Mouse (Mus musculus) liver, embryonic 14.5 days (tissue): Measurements from ENCODE around the gene Rbp1.

Experiments used
- CTCF ChIP-seq: IDR thresholded peaks from 2 replicates; pipeline ENCODE4 v1.5.1; 2016; ENCODE audit warnings: antibody characterized with exemption, low read depth, control low read depth
- EP300 ChIP-seq: IDR thresholded peaks from 2 replicates; pipeline ENCODE4 v1.6.1; 2016; ENCODE audit warnings: antibody characterized with exemption, low read depth

GRCm38 (mm10) chr9:98442638-98443037, 19.9 kb downstream of the Rbp1 start:
- TF ChIP-seq CTCF: peak; percentile 85
- no peak for TF ChIP-seq EP300
